Mouse (Mus musculus) neutrophil, adult 5-6 weeks (primary cell): ENCODE measurements at regions not wholly inside any gene's neighbourhood (a gene's known extent, or its start where the extent isn't known, plus 50 kb on each side); places are given as distances from the start of the nearest gene placed in this dataset.

ENCODE experiments used
- ATAC-seq: fragments of 151-379, 151-347 bp; 2 replicates; pipeline ENCODE4 v1.8.0; 2017; ENCODE audit warnings: mild to moderate bottlenecking, moderate TSS enrichment; ENCODE audit not compliant: insufficient number of reproducible peaks, poor library complexity, low FRiP score, severe bottlenecking; ENCODE audit errors: extremely low read depth

GRCm38 (mm10) chr13:111994862-111995490 lies 186.2 kb upstream of the Map3k1 start:
- ATAC-seq = no peak

GRCm38 (mm10) chr13:111995716-111996115 lies 186.9 kb upstream of the Map3k1 start:
- ATAC-seq = no peak

GRCm38 (mm10) chr13:111996910-111997309 lies 188.1 kb upstream of the Map3k1 start:
- ATAC-seq = no peak

- no peak for ATAC-seq
Observed at GRCm38 (mm10) chr13:111997980-111998945, 189.5 kb upstream of the Map3k1 start.

- peak; percentile 18; the same call in 1 of the 2 replicates for ATAC-seq
Observed at GRCm38 (mm10) chr13:111999647-112000292, 191.0 kb upstream of the Map3k1 start.

GRCm38 (mm10) chr13:112000293-112000665 lies 191.5 kb upstream of the Map3k1 start:
- no peak for ATAC-seq

- ATAC-seq = no peak
Observed at GRCm38 (mm10) chr13:112000696-112001095, 191.9 kb upstream of the Map3k1 start.

- ATAC-seq = peak; percentile 67
Observed at GRCm38 (mm10) chr13:112001155-112002025, 192.6 kb upstream of the Map3k1 start.

- no peak for ATAC-seq
Observed at GRCm38 (mm10) chr13:112002661-112003347, 194.0 kb upstream of the Map3k1 start.

- ATAC-seq = no peak
Observed at GRCm38 (mm10) chr13:112003445-112003844, 194.7 kb upstream of the Map3k1 start.

- ATAC-seq = peak; percentile 58
Observed at GRCm38 (mm10) chr13:112004126-112004525, 195.3 kb upstream of the Map3k1 start.

- no peak for ATAC-seq
Observed at GRCm38 (mm10) chr13:112005421-112005820, 196.6 kb upstream of the Map3k1 start.

- ATAC-seq = no peak
Observed at GRCm38 (mm10) chr13:112008806-112009205, 200.0 kb upstream of the Map3k1 start.

GRCm38 (mm10) chr13:112009288-112009687 lies 200.5 kb upstream of the Map3k1 start:
- no peak for ATAC-seq

GRCm38 (mm10) chr13:112010464-112010863 lies 201.7 kb upstream of the Map3k1 start:
- ATAC-seq = no peak

- ATAC-seq = no peak
Observed at GRCm38 (mm10) chr13:112012640-112013039, 203.8 kb upstream of the Map3k1 start.

- ATAC-seq = no peak
Observed at GRCm38 (mm10) chr13:112015083-112015482, 206.3 kb upstream of the Map3k1 start.

GRCm38 (mm10) chr13:112016280-112016679 lies 207.5 kb upstream of the Map3k1 start:
- ATAC-seq = no peak
